Mouse (Mus musculus): ENCODE measurements at regions not wholly inside any gene's neighbourhood (a gene's known extent, or its start where the extent isn't known, plus 50 kb on each side); places are given as distances from the start of the nearest gene placed in this dataset.

DNA sequence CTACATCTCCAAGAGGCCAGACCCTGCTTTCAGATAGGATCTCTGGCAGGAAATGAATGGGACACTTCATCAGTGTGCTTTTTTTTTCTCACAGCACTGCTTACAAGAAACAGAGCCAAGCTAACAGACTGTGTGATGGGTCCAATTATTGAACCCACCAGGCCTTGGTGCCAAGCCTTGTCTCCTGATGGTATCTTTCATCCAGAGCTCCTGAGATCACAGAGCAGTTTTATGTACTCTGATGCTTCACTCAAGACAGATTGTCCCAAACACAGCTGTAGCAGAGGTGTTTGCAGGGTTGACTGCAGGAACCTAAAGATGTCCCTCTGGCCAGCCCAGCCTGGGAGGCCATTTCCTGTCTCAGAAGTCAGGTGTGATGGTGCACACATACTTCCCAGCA is 179.9 kb downstream of the Xxylt1 start:
- TF ChIP-seq CTCF (IDR thresholded peaks at IDR 0.05), result no peak
- Histone ChIP-seq H3K4me3 (no peak overlapping the region), H3K27ac (no peak overlapping the region)
- no peak for DNase-seq
- intact Hi-C loops (cut with DNase I), result no loop called here
